Mouse (Mus musculus) G1E-ER4 (cell line): ENCODE data around the gene Slc35f5. TPM values are rescaled to one million over a fixed set of nuclear protein-coding genes. Genes with fewer than 3 reads are reported as not detected.

Experiments
- GATA1 ChIP-seq: IDR thresholded peaks from one replicate; pipeline ENCODE4 v1.8.0; 2012; ENCODE audit warnings: low read length, inconsistent platforms
- polyA plus RNA-seq: library from polyadenylated mRNA; stranded (reverse); fragments of >175 nt; gene quantifications from 2 replicates; pipeline ENCODE4 v1.2.3, GENCODE M21; 2012

Slc35f5 gene
- 0.61 and 1.1 TPM in 2 replicates for polyA plus RNA-seq

GRCm38 (mm10) chr1:125560259-125561192, at the start of gene Slc35f5:
Gene Slc35f5 (plus strand): TSS chr1:125560595.
- TF ChIP-seq GATA1 = no peak

GRCm38 (mm10) chr1:125514706-125515105, 45.7 kb upstream of the Slc35f5 start:
- TF ChIP-seq GATA1 = no peak

- no peak for TF ChIP-seq GATA1
Observed at GRCm38 (mm10) chr1:125516910-125517659, 43.3 kb upstream of the Slc35f5 start.

GRCm38 (mm10) chr1:125519107-125519611, 41.2 kb upstream of the Slc35f5 start:
- TF ChIP-seq GATA1 = no peak

GRCm38 (mm10) chr1:125525965-125526665, 34.3 kb upstream of the Slc35f5 start:
- TF ChIP-seq GATA1 = no peak

GRCm38 (mm10) chr1:125526666-125527004, 33.8 kb upstream of the Slc35f5 start:
- no peak for TF ChIP-seq GATA1

GRCm38 (mm10) chr1:125527364-125527763, 33.0 kb upstream of the Slc35f5 start:
- TF ChIP-seq GATA1 = no peak

GRCm38 (mm10) chr1:125537131-125537530, 23.3 kb upstream of the Slc35f5 start:
- TF ChIP-seq GATA1 = no peak

GRCm38 (mm10) chr1:125537776-125538175, 22.6 kb upstream of the Slc35f5 start:
- no peak for TF ChIP-seq GATA1

- TF ChIP-seq GATA1 = no peak
Observed at GRCm38 (mm10) chr1:125539312-125539711, 21.1 kb upstream of the Slc35f5 start.

- TF ChIP-seq GATA1 = no peak
Observed at GRCm38 (mm10) chr1:125542008-125542999, 18.1 kb upstream of the Slc35f5 start.

GRCm38 (mm10) chr1:125549872-125550271, 10.5 kb upstream of the Slc35f5 start:
- TF ChIP-seq GATA1 = no peak

- TF ChIP-seq GATA1 = no peak
Observed at GRCm38 (mm10) chr1:125550359-125550758, 10.0 kb upstream of the Slc35f5 start.

- no peak for TF ChIP-seq GATA1
Observed at GRCm38 (mm10) chr1:125551564-125551963, 8.8 kb upstream of the Slc35f5 start.
